Mouse (Mus musculus) embryo, embryonic 10.5 days (tissue): ENCODE results near the gene Prdx1.
A peak's percentile ranks its signal among the peaks of the same experiment; 100 is the strongest.
"Not testable (repeated sequence)": the region's sequence is repeated elsewhere in the genome, so short reads cannot be mapped to it uniquely, and the experiment has no call there.

Experiments used
- DNase-seq: peaks from one replicate; pipeline ENCODE4 v3.0.0-alpha.2; 2015; ENCODE audit warnings: low spot score

Prdx1 gene

DNA sequence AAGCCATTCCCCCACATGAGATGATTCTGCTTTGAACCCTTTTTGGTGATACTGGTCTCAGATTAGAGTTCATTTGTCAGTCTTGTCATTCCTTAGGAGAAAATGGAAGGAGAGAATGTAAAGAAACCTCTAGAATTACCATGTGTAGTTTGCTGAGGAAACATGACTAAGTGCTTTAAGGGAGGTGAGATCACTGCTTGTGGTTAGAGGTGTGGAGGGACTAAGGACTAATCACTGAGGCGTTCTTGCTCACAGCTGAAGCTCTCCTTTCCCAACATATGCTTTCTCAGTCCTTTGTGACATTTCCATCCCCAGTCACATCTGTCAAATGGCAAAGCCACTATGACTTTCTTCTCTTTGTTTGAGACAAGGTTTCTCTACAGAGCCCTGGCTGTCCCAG is 7.5 kb upstream of the Prdx1 start:
- DNase-seq = no peak

DNA sequence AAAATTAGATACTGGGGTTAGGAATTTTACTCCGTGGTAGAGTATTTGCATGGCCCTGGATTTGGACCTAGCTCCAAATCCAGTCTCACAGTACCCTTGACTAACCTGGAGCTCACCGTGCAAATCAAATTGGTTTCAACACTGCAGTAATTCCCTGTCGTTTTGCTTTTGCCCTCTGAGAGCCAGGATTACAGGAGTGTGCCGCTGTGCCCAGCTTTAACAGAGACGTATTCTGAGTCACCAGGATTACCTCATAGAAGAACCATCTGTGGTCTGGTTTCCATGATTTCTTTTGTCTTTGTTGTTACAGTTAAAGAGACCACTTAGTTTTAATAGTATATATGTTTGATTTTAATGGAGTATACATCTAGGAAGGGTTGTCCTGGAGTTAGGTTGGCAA is 6.2 kb upstream of the Prdx1 start:
- no peak for DNase-seq

DNA sequence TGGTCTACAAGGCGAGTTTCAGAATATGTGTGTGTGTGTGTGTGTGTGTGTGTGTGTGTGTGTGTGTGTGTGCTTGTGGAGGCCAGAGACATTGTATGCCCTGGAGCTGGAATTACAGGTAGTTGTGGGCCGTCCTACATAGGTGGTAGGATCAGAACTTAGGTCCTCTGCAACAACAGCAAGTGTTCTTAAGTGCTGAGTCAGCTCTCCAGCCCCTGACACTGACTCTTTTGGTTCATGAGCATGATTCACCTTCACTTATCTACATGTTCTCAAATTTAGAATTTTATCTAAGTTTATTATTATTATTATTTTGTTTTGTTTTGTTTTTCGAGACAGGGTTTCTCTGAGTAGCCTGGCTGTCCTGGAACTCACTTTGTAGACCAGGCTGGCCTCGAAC is 4.8 kb upstream of the Prdx1 start:
- DNase-seq = not testable (repeated sequence)

DNA sequence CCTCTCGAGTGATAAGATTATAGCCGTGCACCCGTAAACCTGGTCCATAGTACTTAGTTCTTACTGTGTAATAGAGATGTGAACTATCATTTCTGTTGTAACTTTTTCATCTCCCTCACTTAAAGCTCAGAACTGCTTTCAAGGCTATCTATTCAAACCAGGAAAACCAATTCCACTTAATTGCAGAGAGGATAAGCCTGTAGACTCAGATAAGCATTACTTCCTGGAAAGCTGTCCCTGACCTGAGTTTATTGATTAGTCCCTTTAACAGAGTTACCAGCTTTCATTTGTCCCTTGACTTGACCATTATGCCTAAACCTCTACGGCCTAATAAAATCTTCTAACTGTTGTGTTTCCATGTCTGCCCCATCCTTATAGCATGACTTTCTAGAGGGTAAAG is 1.4 kb upstream of the Prdx1 start:
- no peak for DNase-seq

DNA sequence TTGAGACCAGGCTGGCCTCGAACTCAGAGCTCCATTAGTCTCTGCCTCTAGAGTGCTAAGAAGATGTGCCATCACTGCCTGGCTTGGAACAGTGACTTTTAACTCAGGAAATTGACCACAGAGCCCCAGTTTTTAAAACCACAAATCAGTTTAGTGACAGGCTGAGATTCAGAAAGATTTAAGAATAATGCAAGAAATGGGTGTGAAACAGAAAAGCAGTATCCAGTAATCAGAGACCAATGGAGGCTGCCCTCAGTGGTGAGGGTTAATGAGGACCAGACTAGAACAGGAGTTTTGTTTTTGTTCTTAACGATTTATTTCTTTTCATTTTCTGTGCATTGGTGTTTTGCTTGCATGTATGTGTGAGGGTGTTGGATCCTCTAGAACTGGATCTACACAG is 679 bp upstream of the Prdx1 start:
- DNase-seq = no peak

DNA sequence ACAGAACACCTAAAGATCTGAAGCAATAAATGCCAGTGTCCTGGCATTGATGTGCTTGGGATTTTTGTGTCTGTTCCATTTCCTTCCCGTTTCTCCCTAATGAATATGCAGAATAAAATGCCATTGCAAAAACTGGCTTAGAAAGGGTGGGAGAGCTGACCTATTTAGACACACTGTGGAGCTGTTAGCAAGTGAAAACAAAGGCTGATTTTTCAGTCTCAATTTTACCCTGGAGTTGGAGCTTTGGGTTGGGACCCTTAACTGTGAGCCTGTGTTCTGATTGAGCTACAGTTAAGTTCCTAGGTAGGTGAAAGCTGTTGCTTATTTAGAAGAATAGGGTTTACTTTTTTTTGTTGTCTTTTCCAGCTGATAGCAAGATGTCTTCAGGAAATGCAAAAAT is 1.7 kb downstream of the Prdx1 start:
- no peak for DNase-seq

DNA sequence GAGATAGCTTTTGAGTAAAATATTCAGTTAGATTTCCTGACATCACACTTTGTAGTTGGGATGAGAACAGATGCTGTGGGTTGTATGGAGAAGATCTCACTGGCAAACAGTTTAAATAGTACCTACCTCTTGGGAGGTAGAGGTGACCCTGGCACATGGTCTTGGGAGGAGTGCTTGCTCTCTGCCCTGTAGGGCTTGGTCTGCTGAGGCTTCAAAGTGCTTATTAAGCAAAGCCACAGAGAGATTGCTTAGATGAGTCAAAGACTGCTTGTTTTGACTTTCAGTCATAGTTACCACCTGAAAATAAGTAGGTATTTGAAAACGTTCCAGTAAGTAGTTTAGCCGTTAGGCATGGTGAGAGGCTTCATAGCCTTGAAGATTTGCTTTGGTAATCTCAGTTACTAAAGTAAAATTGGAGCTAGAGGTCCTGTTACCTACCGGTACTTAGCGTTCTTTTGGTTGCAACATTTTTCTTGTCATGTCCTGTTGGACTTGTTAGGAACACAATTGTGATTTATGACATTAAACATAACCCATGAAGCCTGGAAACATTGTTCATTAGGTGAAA is 4.0 kb downstream of the Prdx1 start:
- DNase-seq = no peak

DNA sequence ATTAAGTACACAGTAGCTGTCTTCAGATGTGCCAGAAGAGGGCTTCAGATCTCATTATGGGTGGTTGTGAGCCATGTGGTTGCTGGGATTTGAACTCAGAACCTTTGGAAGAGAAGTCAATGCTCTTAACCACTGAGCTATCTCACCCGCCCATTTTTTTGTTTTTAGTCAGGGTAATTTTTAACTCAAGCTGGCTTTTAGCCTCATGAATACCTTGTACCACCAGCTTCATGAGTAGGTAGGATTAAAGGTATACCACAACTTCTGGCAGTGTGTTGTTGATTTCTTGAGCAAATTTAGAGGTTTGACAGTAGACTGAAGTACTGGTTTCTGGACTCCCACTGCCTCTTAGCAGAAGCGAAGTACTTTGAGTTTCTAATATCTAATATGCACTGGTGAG is 6.8 kb downstream of the Prdx1 start:
- no peak for DNase-seq

DNA sequence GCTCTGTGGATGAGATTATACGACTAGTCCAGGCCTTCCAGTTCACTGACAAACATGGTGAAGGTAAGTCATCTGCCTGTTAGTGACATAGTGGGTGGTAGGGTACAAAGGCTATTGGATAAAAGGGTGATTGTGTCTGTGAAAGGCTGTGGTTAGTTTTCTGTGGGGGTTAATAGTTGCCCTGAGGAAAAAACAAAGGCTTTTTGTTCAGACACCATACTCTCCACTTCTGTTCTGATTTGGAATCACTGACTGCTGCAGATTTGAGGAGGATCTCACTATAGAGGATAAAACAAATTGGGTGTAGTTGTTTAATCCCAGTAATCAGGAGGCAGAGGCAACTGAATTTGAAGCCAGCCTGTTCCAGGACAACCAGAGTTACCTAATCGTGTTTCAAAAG is 8.4 kb downstream of the Prdx1 start:
- DNase-seq = no peak

DNA sequence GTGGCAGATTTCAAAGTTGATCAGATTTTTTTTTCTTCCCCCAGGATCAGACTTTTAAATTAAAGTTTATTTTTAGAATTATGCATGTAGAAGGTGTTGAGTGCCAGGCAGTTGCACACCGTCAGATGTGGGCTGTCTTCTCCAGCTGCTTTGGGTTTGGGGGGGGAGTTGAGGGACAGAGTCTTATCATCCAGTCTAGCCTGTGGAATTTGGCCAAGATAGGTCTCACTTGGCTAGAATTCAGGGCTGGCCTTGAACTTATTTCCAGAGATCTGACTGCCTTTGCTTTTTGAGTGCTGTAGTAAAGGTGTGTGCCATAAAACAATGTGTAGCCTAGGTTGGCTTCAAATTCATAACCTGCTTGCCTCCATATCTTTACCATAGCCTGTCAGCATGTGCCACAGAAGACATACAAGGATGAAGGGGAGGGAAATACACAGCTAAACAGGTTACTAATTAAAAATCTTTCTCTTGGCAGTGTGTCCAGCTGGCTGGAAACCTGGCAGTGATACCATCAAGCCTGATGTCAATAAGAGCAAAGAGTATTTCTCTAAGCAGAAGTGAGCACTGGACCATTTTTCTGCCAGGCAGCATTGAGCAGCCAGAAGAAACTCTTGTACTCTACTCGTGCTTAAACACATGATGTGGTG is 13.5 kb downstream of the Prdx1 start:
- DNase-seq = no peak

DNA sequence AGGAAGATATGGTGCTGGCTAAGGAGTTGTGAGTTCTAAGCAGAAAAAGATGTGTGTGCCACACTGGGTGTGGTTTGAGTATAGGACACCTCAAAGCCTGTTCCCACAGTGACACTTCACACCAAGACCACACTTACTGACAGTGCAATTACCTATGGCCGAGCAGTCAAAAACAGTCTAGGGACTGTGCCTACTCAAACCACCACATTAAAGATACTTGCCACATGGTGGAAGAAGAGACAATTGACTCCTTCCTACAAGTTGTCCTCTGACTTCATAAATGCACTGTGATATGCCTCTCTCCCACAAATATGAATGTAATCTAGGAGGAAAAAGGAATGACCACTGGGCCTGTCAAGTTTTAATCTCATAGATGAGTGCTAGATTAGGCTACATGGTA is 15.6 kb downstream of the Prdx1 start:
- DNase-seq = no peak

DNA sequence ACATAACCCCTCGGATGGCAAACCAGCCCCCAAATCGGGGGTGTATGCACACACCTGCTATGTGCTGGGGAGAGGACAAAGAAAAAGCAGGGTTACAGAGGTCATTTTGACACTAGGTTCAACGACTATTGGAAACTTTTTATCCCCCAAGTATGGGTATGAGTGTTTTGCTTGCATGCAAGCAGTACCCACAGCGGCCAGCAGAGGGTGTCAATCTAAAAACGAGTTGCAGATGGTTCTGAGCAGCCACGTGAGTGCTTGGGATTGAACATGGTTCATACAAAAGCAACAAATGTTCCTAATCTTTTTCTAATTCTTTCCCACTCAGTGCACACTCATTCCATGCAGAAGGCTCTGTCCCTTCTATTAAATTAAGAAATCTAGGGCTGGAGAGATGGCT is 18.5 kb downstream of the Prdx1 start:
- peak; percentile 84 for DNase-seq

DNA sequence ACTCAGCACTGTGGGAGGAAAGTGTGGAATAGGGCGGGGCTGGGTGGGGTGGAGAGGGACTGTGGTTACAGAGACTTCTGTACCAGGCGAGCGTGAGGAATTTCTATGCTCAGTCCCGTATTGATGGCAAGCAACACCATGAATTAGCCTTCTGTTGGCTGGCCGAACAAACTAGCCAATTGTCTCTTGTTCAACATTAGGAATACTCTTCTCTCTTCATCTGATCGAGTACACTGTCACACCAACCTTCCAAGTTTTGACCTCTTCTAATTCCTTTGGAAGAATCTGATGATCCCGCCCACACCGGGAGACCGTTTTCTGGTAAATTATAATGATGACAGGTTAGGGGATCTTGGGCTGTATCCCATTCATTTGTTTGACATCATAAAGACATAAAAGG is 22.3 kb downstream of the Prdx1 start:
- DNase-seq = no peak

DNA sequence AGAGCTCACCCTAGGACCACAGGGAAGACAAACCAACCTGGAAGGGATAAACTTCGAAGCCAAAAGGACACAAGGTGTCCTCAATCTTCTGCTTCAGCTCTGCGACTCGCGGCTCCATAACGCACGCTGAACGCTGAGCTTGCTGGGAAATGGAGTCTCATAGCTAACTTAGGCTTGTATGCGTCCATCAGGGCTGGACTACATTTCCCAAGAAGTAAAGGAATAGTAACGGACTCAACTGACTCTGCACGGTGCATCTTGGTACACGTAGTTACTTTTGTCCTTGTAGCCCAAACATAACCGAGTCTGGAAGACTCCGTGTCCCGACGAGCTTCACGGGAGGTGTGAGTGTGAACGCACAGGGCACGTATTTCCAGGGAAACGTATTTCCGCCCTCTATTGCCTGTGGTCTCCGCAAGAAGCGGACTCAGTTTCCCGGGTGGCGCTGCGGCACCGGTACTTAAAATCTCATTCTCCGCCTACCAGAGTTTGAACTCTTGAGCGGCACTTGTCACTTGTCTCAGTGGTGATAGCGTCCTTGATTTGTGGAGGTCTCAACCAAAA is 22.9 kb downstream of the Prdx1 start, which contains the start of the genes Mmachc and Ccdc163:
TSS of gene Mmachc (minus strand) at position 206 of the 564 bp plus-strand sequence.
TSS of gene Ccdc163 (plus strand) at position 309 of the 564 bp plus-strand sequence.
- DNase-seq = peak; percentile 98

DNA sequence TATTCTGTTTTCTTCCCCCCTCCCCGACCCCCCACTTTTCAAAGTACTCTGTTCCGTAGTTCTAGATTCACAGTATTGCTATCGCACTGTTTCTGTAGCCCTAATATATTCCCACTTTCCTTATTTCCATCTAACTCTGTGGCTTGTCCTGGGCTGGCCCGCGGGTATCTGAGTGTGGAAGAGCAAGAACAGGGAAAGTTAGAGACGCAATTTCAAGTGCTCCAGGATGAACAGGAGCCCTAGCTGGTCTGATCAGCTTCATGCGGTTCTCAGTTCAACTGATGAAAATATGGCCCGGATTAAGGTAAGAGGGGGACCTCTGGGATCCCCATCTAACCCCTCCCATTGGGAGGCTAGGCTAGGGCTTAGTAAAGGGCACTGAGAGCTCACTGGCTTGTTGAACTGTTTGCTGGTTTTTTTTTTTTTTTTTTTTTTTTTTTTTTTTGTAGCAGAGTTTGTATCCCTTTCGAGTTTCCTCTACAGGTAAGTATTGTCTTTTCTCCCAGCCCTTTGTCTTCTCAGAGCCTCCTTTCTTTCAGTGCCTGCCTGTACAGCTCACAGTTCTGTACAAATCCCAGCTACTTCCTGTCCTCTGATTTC is 23.5 kb downstream of the Prdx1 start:
- DNase-seq = no peak

DNA sequence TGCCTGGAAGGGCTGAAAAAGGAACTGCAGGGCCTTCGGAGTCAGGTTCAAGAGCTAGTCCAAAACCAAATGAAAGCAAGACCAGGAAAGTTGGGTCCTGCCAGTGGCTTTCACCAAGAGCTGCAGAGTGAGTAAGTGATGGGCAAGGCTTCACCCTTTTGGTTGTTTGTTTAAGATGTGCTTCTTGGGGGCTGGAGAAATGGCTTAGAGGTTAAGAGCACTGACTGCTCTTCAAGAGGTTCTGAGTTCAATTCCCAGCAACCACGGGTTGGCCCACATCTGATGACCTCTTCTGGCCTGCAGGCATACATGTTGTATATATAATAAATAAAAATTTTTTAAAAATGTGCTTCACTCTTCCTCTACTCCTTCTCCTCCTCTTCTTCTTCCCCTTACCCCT is 24.8 kb downstream of the Prdx1 start:
- no peak for DNase-seq

DNA sequence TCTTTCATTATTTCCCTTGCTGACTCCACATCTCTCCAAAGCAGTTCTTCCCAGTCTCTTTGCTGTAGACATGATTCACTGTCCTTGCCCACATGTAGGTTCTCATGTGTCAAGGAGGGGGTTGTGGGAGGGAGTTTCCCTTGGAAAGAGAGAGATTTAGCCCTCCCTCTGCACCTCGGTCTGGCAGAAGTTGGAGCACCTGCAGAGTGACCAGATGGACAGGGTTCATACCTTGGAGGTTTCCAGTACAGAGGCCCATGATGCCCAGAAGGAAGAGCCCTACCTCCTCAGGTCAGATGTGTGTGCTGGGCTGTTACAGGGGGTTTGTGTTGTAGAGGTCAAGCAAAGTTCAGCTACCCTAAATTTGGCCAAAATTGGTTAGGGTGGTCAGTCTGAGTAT is 27.2 kb downstream of the Prdx1 start:
- no peak for DNase-seq

DNA sequence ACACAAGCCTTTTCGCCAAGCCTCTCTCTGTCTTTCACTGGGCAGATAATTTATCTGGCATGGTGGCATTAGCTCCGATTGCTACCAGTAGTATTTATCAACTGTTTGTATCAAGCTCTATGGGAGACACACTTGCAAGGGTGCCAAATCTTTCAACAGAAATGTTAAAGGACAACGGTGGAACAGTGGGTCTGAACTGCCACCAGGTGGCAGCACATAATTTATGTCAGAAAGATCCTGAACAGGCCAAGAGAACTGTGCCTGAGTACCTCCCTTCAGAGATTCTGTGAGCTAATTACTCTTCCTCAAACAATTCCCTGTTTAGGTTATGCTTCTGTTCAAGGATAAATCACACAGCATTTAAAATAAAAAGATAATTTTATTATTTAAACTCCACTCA is 34.1 kb downstream of the Prdx1 start:
- DNase-seq = peak; percentile 91

DNA sequence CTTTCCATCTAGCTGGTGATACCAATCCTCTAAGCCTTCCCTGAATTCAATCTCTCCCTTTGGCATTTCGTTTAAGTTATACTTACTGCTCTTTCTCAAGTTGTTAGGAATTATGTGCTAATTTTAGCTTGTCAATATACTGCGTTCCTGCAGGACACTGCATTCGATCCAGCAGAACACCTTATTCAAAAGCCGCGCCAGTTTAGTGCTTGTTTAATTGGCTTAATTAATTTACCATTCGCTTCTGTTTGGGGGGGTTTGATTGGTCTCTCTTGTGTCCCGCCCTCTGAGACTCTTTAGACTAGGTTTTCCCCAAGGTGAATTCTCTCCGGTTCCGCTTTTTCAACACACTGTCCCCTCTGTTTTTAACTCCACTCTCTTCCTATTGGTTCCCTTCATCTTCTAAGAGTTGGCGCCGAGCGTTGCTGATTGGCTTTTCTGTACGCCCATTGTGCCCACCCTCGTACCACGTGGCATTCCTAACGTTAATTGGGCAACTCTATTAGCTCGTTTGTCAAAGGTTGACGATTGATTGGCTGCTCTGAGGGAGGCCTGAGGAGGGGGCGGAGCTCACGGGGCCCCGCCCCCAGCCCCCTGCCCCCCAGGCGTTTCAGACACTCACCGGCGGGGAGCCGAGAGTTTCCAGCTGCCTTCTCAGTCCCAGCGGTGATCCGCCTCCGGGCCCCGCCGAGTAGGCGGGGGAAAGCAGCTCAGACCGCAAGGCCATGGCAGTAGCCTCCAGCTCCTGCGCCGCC is 35.2 kb downstream of the Prdx1 start, which contains the start of gene Tesk2:
TSS of gene Tesk2 (plus strand) at position 606 of the 755 bp plus-strand sequence.
- DNase-seq = peak; percentile 100

DNA sequence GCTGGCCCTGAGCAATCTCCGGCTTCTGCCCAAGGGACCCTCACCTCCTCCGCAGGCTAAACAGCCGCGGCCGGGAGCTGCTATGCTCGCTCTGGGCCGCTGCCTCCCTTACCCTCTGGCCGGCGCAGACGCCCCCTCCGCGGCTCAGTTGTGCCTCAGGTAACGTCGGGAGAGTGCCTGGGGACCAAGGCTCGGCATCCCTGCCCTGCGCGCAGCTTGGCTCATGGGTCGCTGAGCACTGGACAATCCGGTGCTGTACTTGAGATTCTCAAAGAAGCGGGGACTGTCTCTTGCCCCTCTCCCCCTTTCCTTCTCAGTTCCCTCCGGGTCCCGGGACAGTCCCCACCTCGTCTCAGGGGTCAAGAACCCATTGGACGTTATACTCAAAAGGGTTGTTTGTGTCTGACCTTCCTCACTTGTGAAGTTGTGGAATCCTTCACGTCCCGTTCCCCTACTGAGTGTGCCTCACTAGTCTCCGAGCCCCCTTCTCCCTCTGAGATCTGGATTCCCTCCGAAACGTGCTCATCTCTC is 35.8 kb downstream of the Prdx1 start:
- no peak for DNase-seq

DNA sequence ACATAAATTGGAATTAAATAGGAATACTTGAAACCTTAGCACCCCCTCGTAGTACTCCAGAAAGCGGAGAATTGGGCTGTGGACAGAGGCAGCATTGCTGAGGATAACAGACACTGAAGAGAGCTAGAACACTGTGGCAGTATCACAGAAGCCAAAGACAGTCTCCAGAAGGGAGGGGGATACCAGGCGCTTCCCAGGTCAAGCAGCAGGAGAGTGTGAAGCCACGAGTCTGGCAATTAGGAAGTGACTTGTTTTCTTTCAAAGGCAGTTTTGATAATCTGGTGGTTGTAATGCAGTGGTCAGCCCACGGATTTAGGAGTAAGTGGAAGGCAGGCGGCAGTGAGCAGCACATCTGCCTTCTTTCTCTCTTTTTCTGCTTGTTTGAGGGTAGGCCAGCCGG is 36.9 kb downstream of the Prdx1 start:
- DNase-seq = peak; percentile 13

DNA sequence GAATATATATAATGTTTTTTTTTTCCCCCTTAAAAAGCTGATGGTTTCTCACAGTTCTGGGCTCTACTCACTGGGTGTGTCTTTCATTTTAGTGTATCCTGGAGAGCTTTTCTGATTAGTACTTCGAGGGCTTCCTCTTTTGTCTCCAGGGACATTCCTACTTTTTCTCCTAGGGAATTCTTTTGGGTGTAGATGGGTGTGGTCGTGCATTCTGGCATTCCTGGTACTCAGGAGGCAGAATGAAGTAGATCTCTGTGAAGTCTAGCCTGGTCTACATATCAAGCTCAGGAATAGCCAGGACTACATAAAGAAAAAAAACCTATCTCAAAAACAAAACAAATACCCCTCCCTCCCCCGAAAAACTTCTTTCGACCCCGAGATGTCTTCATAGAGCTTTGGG is 40.1 kb downstream of the Prdx1 start:
- no peak for DNase-seq
